Mouse (Mus musculus) gastrocnemius, adult 2 months (tissue): ENCODE data around the gene Gm17364. TPM values are rescaled to one million over a fixed set of nuclear protein-coding genes. Genes with fewer than 3 reads are reported as not detected.

Experiments used
- DNase-seq: peaks from one replicate; pipeline ENCODE4 v3.0.0; 2022
- H3K27ac ChIP-seq: fragments of 200-600 bp; 2 replicates; pipeline ENCODE4 v1.8.1; 2022; ENCODE audit warnings: mild to moderate bottlenecking
- H3K4me3 ChIP-seq: fragments of 200-600 bp; 2 replicates; pipeline ENCODE4 v1.8.1; 2022; ENCODE audit warnings: mild to moderate bottlenecking, moderate library complexity
- CTCF ChIP-seq: fragments of 200-600 bp; IDR thresholded peaks from 2 replicates; pipeline ENCODE4 v1.8.1; 2022; ENCODE audit warnings: antibody characterized with exemption, mild to moderate bottlenecking, moderate library complexity
- intact Hi-C: fragments of 180-260 bp; cut with DNase I; formaldehyde crosslinking; loops from one replicate; pipeline ENCODE4 v1.15.1; 2025
- total RNA-seq, 2 experiments: library from RNA; stranded (reverse); gene quantifications; 2 replicates each; pipeline ENCODE4 v1.2.3; 2021

Gene Gm17364
- total RNA-seq, 2 experiments from 2014 or later, result not detected

- DNase-seq, result no peak
- peak overlapping the region; percentile 90 for H3K4me3 ChIP-seq
- peak overlapping the region; percentile 99 for H3K27ac ChIP-seq
- TF ChIP-seq CTCF, result no peak
- intact Hi-C loops, result loop anchor here (10.0 kb wide), 1 partner anchor 234 kb away; the partner anchor contains the start of gene Tmem14c
Observed at GRCm38 (mm10) chr13:41248751-41249520, 24.8 kb downstream of the Gm17364 start.

GRCm38 (mm10) chr13:41244306-41244830, 29.4 kb downstream of the Gm17364 start:
- peak; percentile 43 for TF ChIP-seq CTCF
- DNase-seq, result peak; percentile 63
- Histone ChIP-seq H3K4me3 (no peak overlapping the region), H3K27ac (peak overlapping the region; percentile 71)
- intact Hi-C loops, result loop anchor here (10.0 kb wide), 1 partner anchor 230 kb away; the partner anchor contains the start of gene Tmem14c

DNA sequence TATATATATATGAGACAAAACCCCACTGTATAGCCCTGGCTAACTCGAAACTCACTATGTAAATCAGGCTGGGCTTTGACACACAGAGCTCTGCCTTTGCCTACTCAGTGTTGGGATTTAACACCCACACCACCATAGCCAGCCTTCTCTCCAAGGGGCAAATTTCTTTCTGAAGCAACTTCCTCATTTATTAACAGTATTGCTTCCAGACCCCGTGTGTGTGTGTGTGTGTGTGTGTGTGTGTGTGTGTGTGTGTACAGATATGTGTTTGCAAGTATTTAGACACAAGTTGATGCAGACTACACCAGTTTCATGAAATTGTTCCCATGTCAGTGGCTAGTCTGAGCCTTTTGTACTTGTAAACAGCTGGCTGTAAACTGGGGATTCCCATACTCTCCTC, 32.2 kb downstream of the Gm17364 start:
- intact Hi-C loops, result loop anchor here (10.0 kb wide), 1 partner anchor 227 kb away; the partner anchor contains the start of gene Tmem14c
- no peak for DNase-seq
- TF ChIP-seq CTCF, result no peak
- Histone ChIP-seq H3K4me3 (no peak overlapping the region), H3K27ac (no peak overlapping the region)

DNA sequence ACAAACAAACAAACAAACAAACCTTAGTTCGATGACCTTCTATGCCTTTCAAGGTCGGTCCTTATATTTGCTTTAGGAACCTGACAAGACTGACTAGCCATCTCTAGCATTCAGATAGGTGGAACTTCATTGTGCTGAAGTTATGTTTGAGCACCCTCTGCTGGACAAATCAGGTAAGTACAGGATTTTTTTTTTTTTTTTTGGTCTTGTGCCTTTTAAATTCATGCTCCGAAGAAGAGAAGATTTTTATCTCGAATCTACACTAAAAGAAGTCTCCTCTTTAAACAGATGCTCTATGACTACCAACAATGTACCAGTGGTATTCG, 35.0 kb downstream of the Gm17364 start:
- no peak for DNase-seq
- intact Hi-C loops, result loop anchor here (1.0 to 5.0 kb wide), 5 partner anchors 92 to 454 kb away; no protein-coding TSS in a partner anchor
- Histone ChIP-seq H3K4me3 (peak overlapping the region; percentile 5; the same call in 1 of the 2 replicates), H3K27ac (no peak overlapping the region)
- TF ChIP-seq CTCF, result peak; percentile 82

GRCm38 (mm10) chr13:41238035-41238804, 35.6 kb downstream of the Gm17364 start:
- Histone ChIP-seq H3K27ac (no peak overlapping the region), H3K4me3 (no peak overlapping the region)
- intact Hi-C loops, result loop anchor here (1.0 to 5.0 kb wide), 5 partner anchors 92 to 453 kb away; no protein-coding TSS in a partner anchor
- no peak for TF ChIP-seq CTCF
- DNase-seq, result no peak

DNA sequence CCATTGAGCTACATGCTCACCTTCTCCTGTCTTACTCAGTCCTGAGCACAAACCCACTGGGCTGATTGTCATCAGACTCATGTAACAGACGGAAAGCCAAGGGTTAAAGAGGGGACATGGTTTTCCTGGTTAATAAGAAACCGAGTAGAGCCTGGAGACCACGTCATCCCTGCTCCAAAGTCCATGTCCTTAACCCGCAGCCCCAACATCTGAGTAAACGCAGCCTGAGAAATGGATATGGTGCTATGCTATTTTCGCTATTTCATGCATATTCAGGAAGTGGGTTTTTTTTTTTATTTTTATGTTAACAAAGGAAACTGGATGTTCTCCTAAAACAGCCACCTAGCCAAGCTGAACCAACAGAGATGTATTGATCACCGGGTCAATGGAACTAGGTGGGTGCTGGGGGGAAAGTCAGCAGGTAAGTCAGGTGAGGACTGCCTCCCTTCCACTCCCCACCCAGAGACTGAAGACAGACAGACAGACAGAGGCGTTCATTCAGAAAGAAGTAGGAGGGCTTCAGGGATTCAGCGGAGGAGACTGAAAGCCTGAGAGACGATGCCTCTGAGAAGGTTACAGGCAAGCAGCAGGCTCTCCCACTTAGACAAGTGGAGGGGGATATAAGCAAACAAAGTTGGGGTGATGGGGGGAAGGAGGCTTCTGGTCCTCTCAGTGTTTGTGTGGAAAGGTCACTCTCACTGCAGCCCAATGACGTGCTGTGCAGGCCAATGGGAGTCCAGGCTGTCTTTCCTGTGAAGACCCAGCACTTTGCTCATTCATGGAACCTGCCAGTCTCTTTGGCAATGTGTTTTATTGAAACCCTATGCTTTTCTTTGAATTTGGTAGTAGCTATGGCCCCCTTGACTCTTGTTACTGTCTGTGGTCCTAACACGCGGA, 37.7 kb downstream of the Gm17364 start:
- TF ChIP-seq CTCF, result no peak
- H3K27ac ChIP-seq, result no peak overlapping the region
- intact Hi-C loops, result loop anchor here (5.0 kb wide), 2 partner anchors 149 to 394 kb away; no protein-coding TSS in a partner anchor
- DNase-seq, result no peak
- H3K4me3 ChIP-seq, result no peak overlapping the region

DNA sequence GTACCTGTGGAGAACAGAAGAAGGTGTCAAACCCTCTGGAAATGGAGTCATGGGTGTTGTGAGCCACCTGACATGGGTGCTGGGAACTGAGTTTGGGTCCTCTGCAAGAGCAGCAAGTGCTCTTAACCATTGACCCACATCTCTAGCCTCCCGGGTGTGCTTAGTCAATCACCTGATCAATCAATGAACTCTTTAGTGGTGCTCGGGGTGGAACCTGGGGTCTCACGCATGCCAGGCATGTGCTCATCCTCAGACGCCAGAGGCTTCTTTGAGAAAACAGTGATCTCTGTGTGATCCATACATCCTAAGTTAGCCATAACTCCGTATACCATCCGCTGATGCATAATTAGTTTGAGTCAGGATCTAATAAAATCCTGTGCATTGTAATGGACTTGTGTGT, 38.6 kb downstream of the Gm17364 start:
- Histone ChIP-seq H3K27ac (no peak overlapping the region), H3K4me3 (no peak overlapping the region)
- DNase-seq, result no peak
- no peak for TF ChIP-seq CTCF
- intact Hi-C loops, result loop anchor here (5.0 kb wide), 2 partner anchors 148 to 393 kb away; no protein-coding TSS in a partner anchor

DNA sequence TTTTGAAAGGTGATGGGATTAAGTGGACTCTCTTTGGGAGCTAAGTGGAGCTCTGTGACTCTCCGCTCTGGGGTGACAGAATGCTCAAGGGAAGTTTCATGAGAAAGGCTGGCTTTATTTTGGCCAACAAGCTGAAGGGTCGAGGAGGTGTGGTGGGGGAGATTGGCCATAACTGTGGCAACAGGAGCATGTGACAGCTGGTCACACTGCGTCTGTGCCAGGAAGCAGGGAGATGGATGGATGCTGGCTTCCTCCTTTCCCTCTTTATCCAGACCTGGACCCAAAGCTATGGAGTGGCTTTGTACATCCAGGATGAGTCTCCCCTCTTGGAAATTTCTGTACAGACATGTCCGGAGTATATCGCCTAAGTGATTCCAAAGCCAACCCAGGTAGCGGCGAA, 40.5 kb downstream of the Gm17364 start:
- no peak for DNase-seq
- H3K27ac ChIP-seq, result no peak overlapping the region
- H3K4me3 ChIP-seq, result no peak overlapping the region
- TF ChIP-seq CTCF, result no peak
- intact Hi-C loops, result no loop called here

DNA sequence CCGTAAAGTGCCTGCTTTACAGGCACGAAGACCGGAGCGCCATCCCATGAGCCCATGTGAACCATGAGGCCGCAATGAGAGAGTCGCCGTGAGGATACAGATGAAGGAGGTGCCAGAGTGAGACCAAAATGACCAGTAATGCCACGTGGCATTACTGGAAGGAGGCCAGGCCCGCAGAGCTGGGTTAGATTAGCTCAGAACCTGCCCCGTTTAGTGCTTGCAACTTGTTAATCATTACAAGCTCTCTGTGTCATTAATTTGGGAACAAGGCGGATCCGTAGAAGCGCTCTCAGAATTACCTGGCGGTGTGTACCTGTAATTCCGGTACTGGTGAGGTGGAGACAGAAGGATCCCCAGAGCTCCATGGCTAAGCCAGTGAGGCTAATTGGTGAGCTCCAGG, 41.6 kb downstream of the Gm17364 start:
- no peak for TF ChIP-seq CTCF
- intact Hi-C loops, result no loop called here
- no peak for DNase-seq
- no peak overlapping the region for H3K4me3 ChIP-seq
- H3K27ac ChIP-seq, result no peak overlapping the region

DNA sequence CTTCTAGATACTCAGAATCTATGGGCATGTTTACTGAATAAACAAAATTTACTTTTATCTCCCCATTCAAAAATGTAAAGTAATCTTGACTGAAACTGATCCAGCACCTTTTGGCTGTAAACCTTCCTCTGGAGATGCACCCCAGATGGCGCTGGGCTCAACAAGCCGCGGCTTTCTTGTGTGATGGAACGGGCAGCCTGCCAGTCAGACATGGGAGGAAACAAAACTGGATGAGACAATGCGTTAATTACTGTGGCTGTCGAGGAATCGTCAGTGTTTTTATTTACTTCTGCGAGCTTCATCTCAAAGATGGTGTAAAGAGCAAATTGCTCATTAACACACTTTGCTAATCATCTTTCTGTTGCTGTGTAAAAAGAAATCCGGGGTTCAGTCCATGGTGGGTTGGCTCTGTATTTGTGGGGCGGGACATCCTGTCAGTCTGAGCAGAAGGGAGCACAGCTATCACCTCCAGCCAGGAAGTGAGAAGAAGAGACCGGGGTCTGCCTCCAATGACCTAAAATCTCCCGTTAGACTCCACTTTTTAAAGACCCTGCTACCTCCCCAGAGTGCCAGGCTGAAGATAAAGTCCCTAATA, 42.3 kb downstream of the Gm17364 start:
- intact Hi-C loops, result no loop called here
- no peak for DNase-seq

GRCm38 (mm10) chr13:41230256-41230655, 43.5 kb downstream of the Gm17364 start:
- H3K27ac ChIP-seq, result no peak overlapping the region
- DNase-seq, result no peak
- no peak for TF ChIP-seq CTCF
- no peak overlapping the region for H3K4me3 ChIP-seq
- intact Hi-C loops, result no loop called here

More for the DNA sequence above, 42.3 kb downstream of the Gm17364 start:
- no peak overlapping the region for H3K27ac ChIP-seq
- no peak overlapping the region for H3K4me3 ChIP-seq
- TF ChIP-seq CTCF, result no peak
